Mouse (Mus musculus): ENCODE results near the gene Col18a1.

DNA sequence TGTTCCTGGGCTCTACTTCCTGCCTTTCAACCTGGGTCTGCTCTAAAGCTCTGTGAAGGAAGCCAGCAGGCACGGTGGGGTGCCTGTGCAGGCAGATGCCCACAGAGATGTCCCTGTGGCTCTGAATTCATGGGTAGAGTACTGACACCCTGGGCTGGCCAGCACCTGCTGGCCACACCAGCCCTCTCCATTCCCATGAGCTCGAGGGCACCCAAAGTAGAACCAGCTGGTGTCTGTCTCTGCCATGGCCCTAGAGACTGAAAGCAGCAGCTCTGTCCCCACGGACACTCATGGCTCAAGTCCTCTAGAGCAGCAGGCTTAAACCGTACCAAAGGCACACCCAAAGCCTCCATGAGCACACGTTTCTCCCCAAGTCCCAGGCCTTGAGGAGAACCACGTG is 30.1 kb downstream of the Col18a1 start:
- no peak for TF ChIP-seq POLR2A (IDR thresholded peaks at IDR 0.05; ENCODE audit: borderline replicate concordance, extremely low read depth, low read depth, low read length)
- TF ChIP-seq CTCF (IDR thresholded peaks at IDR 0.05; ENCODE audit: insufficient read depth, low read length), result no peak

Measured in lung, adult 2 months (tissue).